Mouse (Mus musculus): Measurements from ENCODE around the gene Olfr304.
"Not testable (repeated sequence)": the region's sequence is repeated elsewhere in the genome, so short reads cannot be mapped to it uniquely, and the experiment has no call there.

Gene Olfr304

GRCm38 (mm10) chr7:86386558-86386957 lies at the start of gene Olfr304:
Gene Olfr304, minus strand, starts transcription at chr7:86386658.
- DNase-seq (ENCODE audit: low spot score in 2 of 2), result no peak

GRCm38 (mm10) chr7:86403546-86403945 lies 17.1 kb upstream of the Olfr304 start, which contains the start of gene Olfr301:
Gene Olfr301, plus strand, starts transcription at chr7:86403846.
- no peak for DNase-seq (ENCODE audit: low spot score in 2 of 2)

GRCm38 (mm10) chr7:86397689-86398088 lies 11.2 kb upstream of the Olfr304 start, which contains the start of gene Olfr303:
Gene Olfr303, minus strand, starts transcription at chr7:86397789.
- DNase-seq (ENCODE audit: low spot score in 2 of 2), result no peak

- no peak for DNase-seq (ENCODE audit: low spot score in 2 of 2)
Measured at GRCm38 (mm10) chr7:86385769-86386168, 689 bp downstream of the Olfr304 start.

GRCm38 (mm10) chr7:86366828-86367227 lies 19.6 kb downstream of the Olfr304 start, which contains the start of gene Olfr305:
Gene Olfr305, minus strand, starts transcription at chr7:86366928.
- no peak for DNase-seq (ENCODE audit: low spot score in 2 of 2)

GRCm38 (mm10) chr7:86346296-86346695 lies 40.2 kb downstream of the Olfr304 start:
- not testable (repeated sequence) for DNase-seq (ENCODE audit: low spot score in 2 of 2)

- DNase-seq (ENCODE audit: low spot score in 2 of 2), result no peak
Measured at GRCm38 (mm10) chr7:86344253-86344652, 42.2 kb downstream of the Olfr304 start.

- DNase-seq (ENCODE audit: low spot score in 2 of 2), result no peak
Measured at GRCm38 (mm10) chr7:86342881-86343565, 43.4 kb downstream of the Olfr304 start.

GRCm38 (mm10) chr7:86337486-86337885 lies 49.0 kb downstream of the Olfr304 start, which contains the start of gene Olfr307:
Gene Olfr307, minus strand, starts transcription at chr7:86337586.
- no peak for DNase-seq (ENCODE audit: low spot score in 2 of 2)
